Mouse (Mus musculus): Measurements from ENCODE around the gene Gm21310. TPM values are rescaled to one million over a fixed set of nuclear protein-coding genes. Genes with fewer than 3 reads are reported as not detected.
"Not testable (repeated sequence)": the region's sequence is repeated elsewhere in the genome, so short reads cannot be mapped to it uniquely, and the experiment has no call there.

Gm21310 gene
- not detected in 2 replicates for polyA plus RNA-seq (2016; fragmentation: Nextera tagmentation; extraction: Ambion mirVana)

DNA sequence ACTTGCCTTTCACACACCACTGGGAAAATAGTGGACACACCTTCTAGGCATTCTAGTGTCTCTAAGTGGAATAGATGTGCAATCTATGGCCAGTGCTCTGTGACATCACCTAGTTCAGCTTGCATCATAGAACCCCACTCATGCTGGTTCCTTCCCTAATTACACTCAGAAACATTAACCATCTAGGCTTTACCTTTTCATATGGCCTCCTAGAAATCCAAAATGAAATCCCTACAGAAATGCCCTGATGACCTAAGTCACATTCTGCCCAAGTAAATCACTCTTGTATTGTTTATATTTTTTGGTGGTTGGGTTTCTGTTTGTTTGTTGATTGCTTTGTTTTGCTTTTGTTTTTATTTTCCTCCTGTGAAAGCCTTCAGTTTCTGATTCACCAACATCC lies at the start of gene Gm21310:
Gene Gm21310, minus strand, starts transcription at position 101 of the 400 bp plus-strand sequence.
- H3K36me3 ChIP-seq (replicated peaks); DNase-seq (ENCODE audit: low spot score); H3K4me3 ChIP-seq; H3K27ac ChIP-seq (replicated peaks); H3K9me3 ChIP-seq; H3K4me1 ChIP-seq; H3K27me3 ChIP-seq (replicated peaks; ENCODE audit: low read depth, poor library complexity, severe bottlenecking): not testable (repeated sequence)

Other genes starting within 250 kb of the Gm21310 start
- not detected in 2 replicates for gene Gm20834, start 177.4 kb upstream of the Gm21310 start, polyA plus RNA-seq (2016; fragmentation: Nextera tagmentation; extraction: Ambion mirVana)